In the genomic region with DNA sequence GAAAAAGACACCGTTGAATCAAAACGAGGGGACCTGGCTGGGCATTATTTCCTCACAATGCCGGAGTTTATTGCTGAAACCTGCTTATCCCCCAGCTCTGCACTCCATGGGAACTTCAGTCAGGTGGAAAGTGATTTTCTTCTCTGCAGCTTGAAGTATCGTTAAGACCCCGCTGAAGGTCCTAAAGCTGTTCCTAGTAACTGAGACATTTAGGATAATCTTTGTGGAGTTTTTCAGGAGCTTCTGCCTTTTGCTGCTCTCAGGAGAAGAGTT, we compare ENCODE assay signal across 10 mouse cellular contexts.
DNase-seq lines count a peak whose midpoint lies in the region; ATAC-seq lines count a peak whose summit lies in the region.
"Had no signal": no experiment of that assay in that cellular context is flagged by ENCODE, and none has a peak within 500 bp of the region (broad histone marks: within the 10 kb centered on the region; RNA-seq: fewer than 3 reads in every experiment).

No protein-coding gene starts in this region.

- no peak overlapping the region for H3K27ac ChIP-seq in heart, embryonic 13.5 days (replicated peaks)
- no peak overlapping the region for H3K27ac ChIP-seq in embryonic facial prominence, embryonic 12.5 days
- no peak overlapping the region for H3K27ac ChIP-seq in hindbrain, embryonic 14.5 days

- 0 out of 2 replicates have a peak overlapping the region, but pooled peaks have one; percentile 9 for H3K9ac ChIP-seq in heart, embryonic 13.5 days
- no peak overlapping the region for H3K9ac ChIP-seq in embryonic facial prominence, embryonic 12.5 days
- H3K9ac ChIP-seq in hindbrain, embryonic 14.5 days: no peak overlapping the region
- H3K9ac ChIP-seq: lung, embryonic 14.5 days had no signal

- H3K36me3 ChIP-seq in heart, embryonic 13.5 days: no peaks in the 10 kb centered on the region
- no peaks in the 10 kb centered on the region for H3K36me3 ChIP-seq in embryonic facial prominence, embryonic 12.5 days
- no peaks in the 10 kb centered on the region for H3K36me3 ChIP-seq in hindbrain, embryonic 14.5 days (replicated peaks; ENCODE audit: control insufficient read depth, insufficient read depth)

- H3K4me2 ChIP-seq in heart, embryonic 13.5 days: peak overlapping the region; percentile 58
- H3K4me2 ChIP-seq in embryonic facial prominence, embryonic 12.5 days (replicated peaks): peak overlapping the region; percentile 27
- no peak overlapping the region for H3K4me2 ChIP-seq in hindbrain, embryonic 14.5 days (replicated peaks)
- H3K4me2 ChIP-seq: lung, embryonic 14.5 days had no signal

- peaks cover 6% of the 10 kb centered on the region; the same call in 1 of the 2 replicates for H3K4me1 ChIP-seq in heart, embryonic 13.5 days
- 0 out of 2 replicates have a peak, but pooled peaks cover 3% of the 10 kb centered on the region for H3K4me1 ChIP-seq in embryonic facial prominence, embryonic 12.5 days
- 0 out of 2 replicates have a peak, but pooled peaks cover 4% of the 10 kb centered on the region for H3K4me1 ChIP-seq in hindbrain, embryonic 14.5 days (replicated peaks; ENCODE audit: control insufficient read depth, insufficient read depth, low read length)

- no peak for ATAC-seq in heart, embryonic 13.5 days (ENCODE audit: extremely low read depth, insufficient number of reproducible peaks, low FRiP score, low TSS enrichment)
- no peak for ATAC-seq in embryonic facial prominence, embryonic 12.5 days (ENCODE audit: insufficient number of reproducible peaks, insufficient read depth, low FRiP score, low TSS enrichment)
- ATAC-seq in hindbrain, embryonic 14.5 days (ENCODE audit: low FRiP score): peak; percentile 51; the same call in 1 of the 2 replicates

- no peak for DNase-seq in heart, postnatal 36 days
- no peak for DNase-seq in hindbrain, embryonic 14.5 days (ENCODE audit: low spot score)
- peak; percentile 40 for DNase-seq in neural tube, embryonic 10.5 days (ENCODE audit: extremely low spot score, low spot score)
- DNase-seq in cerebellum, postnatal 14 days: no peak
- no peak for DNase-seq in gastrocnemius, postnatal 25 days
- no peak for DNase-seq in kidney, postnatal 4 days
- DNase-seq: kidney, adult 8-10 months; lung, embryonic 14.5 days had no signal

- peak overlapping the region; percentile 26 for H3K4me3 ChIP-seq in heart, embryonic 13.5 days
- no peak overlapping the region for H3K4me3 ChIP-seq in embryonic facial prominence, embryonic 12.5 days
- no peak overlapping the region for H3K4me3 ChIP-seq in hindbrain, embryonic 14.5 days (replicated peaks; ENCODE audit: low read length)

- no peaks in the 10 kb centered on the region for H3K9me3 ChIP-seq in heart, embryonic 13.5 days
- no peaks in the 10 kb centered on the region for H3K9me3 ChIP-seq in embryonic facial prominence, embryonic 12.5 days
- no peaks in the 10 kb centered on the region for H3K9me3 ChIP-seq in hindbrain, embryonic 14.5 days (ENCODE audit: control insufficient read depth, low read length)

- 13% methylated on average over 5 of the region's 5 CpGs for WGBS in heart, embryonic 13.5 days
- 3% methylated on average over 5 of the region's 5 CpGs for WGBS in embryonic facial prominence, embryonic 12.5 days
- WGBS in hindbrain, embryonic 14.5 days: 1% methylated on average over 5 of the region's 5 CpGs

- intact Hi-C loops in heart, postnatal 36 days (cut with DNase I): no loop called here

- peaks cover 8% of the 10 kb centered on the region for H3K27me3 ChIP-seq in heart, embryonic 13.5 days (replicated peaks)
- peaks cover 4% of the 10 kb centered on the region; the same call in 1 of the 2 replicates for H3K27me3 ChIP-seq in embryonic facial prominence, embryonic 12.5 days
- peaks cover 89% of the 10 kb centered on the region for H3K27me3 ChIP-seq in hindbrain, embryonic 14.5 days (ENCODE audit: control insufficient read depth, insufficient read depth, low read length)
